Mouse (Mus musculus): ENCODE results near the gene Sost. TPM values are rescaled to one million over a fixed set of nuclear protein-coding genes. Genes with fewer than 3 reads are reported as not detected.
A peak's percentile ranks its signal among the peaks of the same experiment; 100 is the strongest.
"Not testable (repeated sequence)": the region's sequence is repeated elsewhere in the genome, so short reads cannot be mapped to it uniquely, and the experiment has no call there.

The Sost gene
- polyA plus RNA-seq, 1 experiment from 2014 or later, result 0.38 TPM

DNA sequence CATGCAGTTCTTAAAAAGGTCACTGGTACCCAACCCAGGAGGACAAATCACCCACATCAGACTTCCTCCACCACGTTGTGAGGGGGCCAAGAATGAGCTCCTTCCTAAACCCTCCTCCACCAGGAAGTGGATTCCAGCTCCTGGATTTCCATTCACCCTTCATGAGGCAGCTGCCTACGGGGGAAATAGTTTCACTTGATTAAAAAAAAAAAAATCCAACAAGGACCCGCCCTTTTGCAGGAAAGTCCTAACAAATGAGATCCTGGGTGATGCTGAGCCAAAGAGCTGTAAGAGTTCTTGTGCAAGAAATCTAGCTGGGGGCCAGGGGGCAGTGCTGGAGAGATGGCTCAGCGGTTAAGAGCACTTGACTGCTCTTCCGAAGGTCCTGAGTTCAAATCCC is 31.4 kb upstream of the Sost start:
- Histone ChIP-seq H3K9ac (no peak overlapping the region), H3K4me1 (no peaks in the 10 kb centered on the region), H3K27ac (no peak overlapping the region), H3K27me3 (no peaks in the 10 kb centered on the region), H3K36me3 (peaks cover 17% of the 10 kb centered on the region), H3K9me3 (no peaks in the 10 kb centered on the region), H3K4me3 (no peak overlapping the region), H3K4me2 (replicated peaks) (no peak overlapping the region)
- WGBS, result 51% methylated on average over 5 of the region's 5 CpGs
- ATAC-seq (ENCODE audit: low FRiP score, low read depth), result no peak

DNA sequence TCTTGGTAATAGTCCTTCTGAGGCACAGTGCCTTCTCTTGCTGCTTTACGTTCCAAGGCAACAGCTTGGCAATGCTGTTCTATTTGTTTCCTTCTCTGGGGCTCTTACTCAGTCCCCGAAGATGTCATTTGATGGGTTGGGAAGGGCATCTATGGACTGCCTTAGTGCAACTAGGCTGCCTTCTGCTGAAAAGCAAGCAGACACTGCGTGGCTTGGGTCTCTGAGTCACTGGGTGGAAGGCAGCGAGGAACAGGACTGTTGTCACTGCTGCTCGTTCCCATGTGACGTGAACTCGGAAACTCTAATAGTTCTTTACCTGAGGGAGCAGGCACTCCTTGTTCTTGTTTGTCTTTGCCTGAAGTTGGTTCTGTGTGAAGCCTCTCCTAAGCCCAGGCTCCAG is 29.1 kb upstream of the Sost start:
- no peak for ATAC-seq (ENCODE audit: low FRiP score, low read depth)
- WGBS, result 89% methylated on average over 7 of the region's 7 CpGs
- H3K27me3 ChIP-seq, result no peaks in the 10 kb centered on the region

DNA sequence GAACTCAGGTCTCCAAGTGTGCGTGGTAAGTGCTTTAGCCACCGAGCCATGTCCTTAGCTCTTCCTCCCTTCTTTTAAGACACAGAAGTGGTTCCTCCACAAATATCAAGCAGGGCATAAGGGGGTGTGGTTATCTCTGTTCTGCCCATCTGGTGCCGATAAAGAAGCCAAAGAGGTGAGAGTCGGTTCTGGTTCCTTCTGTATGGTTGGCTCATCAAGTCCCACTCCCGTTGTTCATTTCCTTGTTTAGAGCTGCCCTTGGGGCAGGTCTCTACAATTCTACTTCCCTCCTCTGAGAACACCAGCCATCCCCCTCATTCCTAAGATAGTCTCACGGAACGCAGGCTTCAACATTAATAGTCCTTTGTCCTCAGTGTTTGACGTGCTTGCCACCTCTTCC is 27.3 kb upstream of the Sost start:
- Histone ChIP-seq H3K9ac (no peak overlapping the region), H3K9me3 (no peaks in the 10 kb centered on the region), H3K4me3 (no peak overlapping the region), H3K4me1 (no peaks in the 10 kb centered on the region), H3K4me2 (replicated peaks) (no peak overlapping the region), H3K27me3 (no peaks in the 10 kb centered on the region), H3K36me3 (no peaks in the 10 kb centered on the region), H3K27ac (no peak overlapping the region)
- no peak for ATAC-seq (ENCODE audit: low FRiP score, low read depth)
- WGBS, result 67% methylated on average over 8 of the region's 8 CpGs

More for the DNA sequence above, 29.1 kb upstream of the Sost start:
- H3K9ac ChIP-seq, result no peak overlapping the region
- H3K4me2 ChIP-seq (replicated peaks), result no peak overlapping the region
- no peaks in the 10 kb centered on the region for H3K4me1 ChIP-seq
- no peak overlapping the region for H3K27ac ChIP-seq
- no peaks in the 10 kb centered on the region for H3K9me3 ChIP-seq
- peaks cover 9% of the 10 kb centered on the region; the same call in 1 of the 2 replicates for H3K36me3 ChIP-seq
- H3K4me3 ChIP-seq, result no peak overlapping the region

DNA sequence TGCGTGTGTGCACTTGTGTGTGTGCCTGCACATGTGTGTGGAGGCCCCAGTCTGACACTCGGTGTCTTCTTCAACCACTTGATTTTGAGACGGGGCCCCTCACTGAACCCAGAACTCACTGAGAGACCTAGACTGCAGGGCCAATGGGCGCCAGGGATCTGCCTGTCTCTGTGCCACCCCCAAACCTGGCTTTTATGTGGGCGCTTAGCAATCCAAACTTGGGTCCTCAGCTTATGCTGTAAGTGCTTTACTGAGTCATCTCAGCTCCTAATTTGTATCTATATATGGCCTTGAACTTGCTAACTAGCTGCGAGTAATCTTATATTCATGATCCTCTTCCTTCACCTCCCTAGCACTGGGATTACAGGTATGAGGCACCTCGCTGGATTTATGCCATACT is 25.6 kb upstream of the Sost start:
- H3K9me3 ChIP-seq, result no peaks in the 10 kb centered on the region
- no peaks in the 10 kb centered on the region for H3K36me3 ChIP-seq
- H3K4me2 ChIP-seq (replicated peaks), result no peak overlapping the region
- ATAC-seq (ENCODE audit: low FRiP score, low read depth), result no peak
- no peak overlapping the region for H3K9ac ChIP-seq
- no peak overlapping the region for H3K4me3 ChIP-seq
- WGBS, result 92% methylated on average over 7 of the region's 7 CpGs
- H3K4me1 ChIP-seq, result no peaks in the 10 kb centered on the region
- no peak overlapping the region for H3K27ac ChIP-seq
- H3K27me3 ChIP-seq, result no peaks in the 10 kb centered on the region

DNA sequence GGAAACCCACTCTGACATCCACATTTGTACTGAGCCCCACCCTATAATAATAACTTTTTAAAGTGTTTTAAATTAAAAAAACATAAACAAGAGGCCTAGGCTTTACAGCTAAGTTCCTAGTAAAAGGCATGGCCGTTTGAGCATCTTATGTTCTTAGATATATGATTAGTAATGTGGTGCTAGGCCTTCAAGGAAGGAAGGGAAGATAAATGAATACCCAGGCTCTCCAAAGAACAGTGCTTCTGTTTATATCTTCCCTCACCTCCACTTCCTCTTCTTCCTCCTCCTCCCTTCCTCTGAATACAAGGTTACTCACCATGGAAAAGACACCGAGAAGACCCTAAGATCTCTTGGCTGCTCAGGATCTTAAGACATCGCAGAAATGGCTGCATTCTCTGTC is 25.0 kb upstream of the Sost start:
- no peaks in the 10 kb centered on the region for H3K9me3 ChIP-seq
- H3K4me3 ChIP-seq, result no peak overlapping the region
- no peak overlapping the region for H3K4me2 ChIP-seq (replicated peaks)
- no peaks in the 10 kb centered on the region for H3K4me1 ChIP-seq
- H3K9ac ChIP-seq, result no peak overlapping the region
- no peak overlapping the region for H3K27ac ChIP-seq
- H3K36me3 ChIP-seq, result no peaks in the 10 kb centered on the region
- no peak for ATAC-seq (ENCODE audit: low FRiP score, low read depth)
- peaks cover 5% of the 10 kb centered on the region; the same call in 1 of the 2 replicates for H3K27me3 ChIP-seq
- WGBS, result 78% methylated on average over 3 of the region's 3 CpGs

DNA sequence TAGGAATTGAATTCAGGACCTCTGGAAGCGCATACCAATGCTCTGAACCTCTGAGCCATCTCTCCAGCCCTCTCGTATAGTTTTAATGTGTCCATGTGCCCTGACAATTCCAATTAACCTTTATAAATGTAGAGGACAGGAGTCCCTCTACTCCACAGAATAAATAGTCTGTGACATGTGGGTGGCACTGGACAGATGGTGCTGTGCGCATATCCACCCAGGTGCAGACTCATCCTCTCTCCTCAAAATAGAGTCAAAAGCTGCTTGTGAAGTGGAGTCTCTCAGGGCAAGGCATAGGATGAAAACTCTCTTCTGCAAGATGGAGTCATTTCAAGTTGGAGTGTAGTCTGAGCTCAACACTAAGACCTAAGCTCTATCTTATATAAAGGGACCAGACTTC is 23.4 kb upstream of the Sost start:
- 83% methylated on average over 3 of the region's 3 CpGs for WGBS
- Histone ChIP-seq H3K9me3 (no peaks in the 10 kb centered on the region), H3K4me1 (peaks cover 10% of the 10 kb centered on the region; the same call in 1 of the 2 replicates), H3K4me2 (replicated peaks) (no peak overlapping the region), H3K27ac (no peak overlapping the region), H3K9ac (no peak overlapping the region), H3K36me3 (no peaks in the 10 kb centered on the region), H3K27me3 (peaks cover 8% of the 10 kb centered on the region; the same call in 1 of the 2 replicates), H3K4me3 (no peak overlapping the region)
- no peak for ATAC-seq (ENCODE audit: low FRiP score, low read depth)

DNA sequence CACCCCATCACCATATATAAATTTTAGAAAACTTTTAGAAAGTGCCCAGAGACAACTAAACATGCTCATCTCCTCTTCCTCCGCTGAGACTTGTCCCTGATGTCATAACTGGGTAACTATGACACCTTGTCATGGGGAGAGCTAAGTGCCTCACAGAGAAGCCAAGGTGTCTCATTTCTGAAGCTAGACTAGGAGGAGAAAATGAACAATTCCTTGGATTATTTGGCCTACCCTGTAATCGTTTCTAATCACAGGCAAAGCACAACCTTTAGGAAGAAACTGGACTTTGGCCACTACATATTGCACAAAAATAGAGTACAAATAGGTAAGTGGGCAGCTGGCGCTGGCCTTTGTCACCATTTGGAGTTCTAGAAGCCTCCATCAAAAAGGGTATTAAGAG is 20.1 kb upstream of the Sost start, which contains the start of gene Dusp3:
Gene Dusp3 (minus strand): TSS at position 101 of the 400 bp plus-strand sequence.
- peaks cover 31% of the 10 kb centered on the region for H3K4me1 ChIP-seq
- no peak within 1 kb of the TSS for H3K27ac ChIP-seq
- no peak within 1 kb of the TSS for H3K9ac ChIP-seq
- no peak for ATAC-seq (ENCODE audit: low FRiP score, low read depth)
- 84% methylated on average over 3 of the region's 3 CpGs for WGBS
- no peak within 1 kb of the TSS for H3K4me3 ChIP-seq
- peaks cover 11% of the 10 kb centered on the region; the same call in 1 of the 2 replicates for H3K27me3 ChIP-seq
- H3K36me3 ChIP-seq, result no peaks in the 10 kb centered on the region
- no peaks in the 10 kb centered on the region for H3K9me3 ChIP-seq
- H3K4me2 ChIP-seq (replicated peaks), result peak within 1 kb of the TSS; percentile 28; the same call in 1 of the 2 replicates

DNA sequence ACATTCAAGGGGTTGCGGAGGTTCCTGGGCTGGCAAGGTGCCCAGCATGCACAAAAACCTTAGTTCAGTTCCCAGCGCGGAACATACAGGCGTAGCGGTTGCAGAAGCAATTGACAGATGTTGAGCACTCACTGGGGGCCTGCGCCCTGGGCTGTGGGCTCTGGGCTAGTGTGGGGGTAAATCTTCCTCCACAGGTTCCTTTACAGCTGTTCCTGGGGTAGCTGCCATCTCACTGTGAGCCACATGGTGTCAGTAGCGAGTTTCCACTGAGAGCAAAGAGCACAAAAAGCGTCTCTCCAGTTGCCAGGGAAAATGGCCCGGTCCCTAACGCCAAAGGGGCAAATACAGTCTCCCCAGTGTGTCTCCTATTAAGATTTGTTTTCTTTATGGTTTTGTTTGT is 19.2 kb upstream of the Sost start:
- Histone ChIP-seq H3K27me3 (peaks cover 11% of the 10 kb centered on the region; the same call in 1 of the 2 replicates), H3K36me3 (peaks cover 5% of the 10 kb centered on the region; the same call in 1 of the 2 replicates), H3K9me3 (no peaks in the 10 kb centered on the region), H3K4me2 (replicated peaks) (peak overlapping the region; percentile 28; the same call in 1 of the 2 replicates), H3K27ac (no peak overlapping the region), H3K9ac (no peak overlapping the region), H3K4me1 (peaks cover 31% of the 10 kb centered on the region), H3K4me3 (no peak overlapping the region)
- 4% methylated on average over 10 of the region's 10 CpGs for WGBS
- ATAC-seq (ENCODE audit: low FRiP score, low read depth), result peak; percentile 58

DNA sequence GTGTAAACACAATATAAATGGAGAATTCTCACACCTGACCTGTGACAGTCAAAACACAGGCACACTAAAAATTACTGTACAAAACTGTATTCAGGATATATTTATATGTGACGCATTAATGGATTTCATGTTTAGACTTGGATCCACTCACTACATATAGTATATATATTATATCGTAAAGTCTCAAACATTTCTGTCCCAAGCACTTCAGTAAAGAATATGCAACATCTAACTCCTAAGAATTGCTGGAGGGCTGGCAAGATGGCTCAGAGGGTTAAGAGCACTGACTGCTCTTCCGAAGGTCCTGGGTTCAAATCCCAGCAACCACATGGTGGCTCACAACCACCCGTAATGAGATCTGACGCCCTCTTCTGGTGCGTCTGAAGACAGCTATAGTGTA is 18.6 kb upstream of the Sost start:
- not testable (repeated sequence) for H3K27ac ChIP-seq; ATAC-seq (ENCODE audit: low FRiP score, low read depth); H3K9me3 ChIP-seq; H3K9ac ChIP-seq; H3K4me3 ChIP-seq; H3K36me3 ChIP-seq
- H3K27me3 ChIP-seq, result peaks cover 11% of the 10 kb centered on the region; the same call in 1 of the 2 replicates
- 63% methylated on average over 6 of the region's 6 CpGs for WGBS
- peak overlapping the region; percentile 99 for H3K4me2 ChIP-seq (replicated peaks)
- H3K4me1 ChIP-seq, result peaks cover 31% of the 10 kb centered on the region

DNA sequence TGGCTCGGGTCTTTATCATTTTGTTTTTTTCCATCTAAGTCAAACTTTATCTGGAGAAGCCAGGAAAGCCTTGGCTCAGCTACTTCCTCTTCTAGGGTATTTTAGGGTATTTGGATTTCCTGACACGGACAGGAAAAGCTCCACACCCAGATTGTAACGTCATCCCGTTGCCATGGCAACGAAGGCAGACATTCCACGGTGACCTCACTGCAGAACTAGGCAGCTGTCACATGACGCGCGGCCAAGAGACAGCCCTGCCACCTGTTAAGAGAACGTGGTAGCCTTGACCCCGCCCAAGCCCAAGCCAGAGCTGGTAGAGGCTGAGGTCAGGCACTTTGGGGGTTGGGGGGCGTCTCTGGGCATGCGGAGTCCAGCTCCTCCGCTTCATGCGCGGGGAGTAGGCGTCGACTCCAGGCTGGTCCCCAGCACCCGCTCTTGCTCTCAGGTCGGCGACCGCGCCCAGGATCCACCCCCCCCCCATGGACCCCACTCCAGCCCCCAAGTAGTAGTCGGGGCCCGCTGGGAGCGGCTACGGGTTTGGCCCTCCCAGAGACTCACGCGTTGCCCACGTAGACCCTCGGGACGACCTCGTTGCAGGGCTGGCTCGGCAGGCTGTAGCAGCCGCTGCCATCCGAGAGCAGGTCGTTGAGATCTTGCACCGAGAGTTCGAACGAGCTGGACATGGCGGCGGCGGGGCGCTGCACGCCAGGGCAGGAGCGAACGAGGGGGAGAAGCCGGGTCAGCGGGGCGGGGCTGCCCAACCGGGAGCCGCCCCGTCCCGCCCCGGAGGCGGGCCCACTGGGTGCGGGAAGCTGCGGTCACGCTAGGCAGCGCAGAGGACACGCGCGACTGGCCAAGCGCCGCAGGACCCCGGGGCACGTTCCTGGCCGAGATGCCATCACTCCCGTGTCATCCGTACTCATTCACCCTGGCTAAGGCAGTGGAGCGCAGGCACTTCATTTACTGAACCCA is 17.5 kb upstream of the Sost start, which contains the start of gene Cfap97d1:
Gene Cfap97d1 (plus strand): TSS at position 226 of the 972 bp plus-strand sequence.
- ATAC-seq (ENCODE audit: low FRiP score, low read depth), result peak; percentile 80
- no peaks in the 10 kb centered on the region for H3K9me3 ChIP-seq
- H3K9ac ChIP-seq, result peak within 1 kb of the TSS; percentile 72
- peaks cover 9% of the 10 kb centered on the region; the same call in 1 of the 2 replicates for H3K36me3 ChIP-seq
- peak within 1 kb of the TSS; percentile 74 for H3K4me3 ChIP-seq
- peak within 1 kb of the TSS; percentile 99 for H3K4me2 ChIP-seq (replicated peaks)
- peaks cover 31% of the 10 kb centered on the region for H3K4me1 ChIP-seq
- peaks cover 11% of the 10 kb centered on the region; the same call in 1 of the 2 replicates for H3K27me3 ChIP-seq
- under 1% methylated on average over 71 of the region's 71 CpGs for WGBS
- 0 out of 2 replicates have a peak within 1 kb of the TSS, but pooled peaks have one; percentile 15 for H3K27ac ChIP-seq

DNA sequence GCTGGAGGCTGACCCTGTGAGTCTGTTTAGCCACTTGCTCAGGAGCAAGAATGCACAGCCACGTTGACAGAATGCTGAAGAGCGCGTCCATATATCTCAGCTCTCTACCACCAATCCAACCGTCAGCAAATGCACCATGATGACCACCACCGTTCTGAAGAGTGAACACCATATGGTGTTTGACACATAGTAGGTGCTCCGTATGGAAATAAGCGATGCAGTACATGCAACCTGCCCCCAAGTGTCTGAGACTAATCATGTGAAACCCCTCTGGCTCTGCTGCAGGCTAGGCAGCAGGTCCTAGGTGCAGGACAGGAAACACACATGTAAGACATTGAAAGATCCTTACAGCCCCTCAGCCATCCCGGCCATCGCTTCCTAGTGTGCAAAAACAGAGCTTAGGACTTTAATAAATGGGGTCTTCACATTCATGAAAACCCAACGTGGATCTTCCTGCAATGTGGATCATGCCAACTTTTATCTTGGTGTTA is 16.7 kb upstream of the Sost start:
- 74% methylated on average over 10 of the region's 10 CpGs for WGBS

DNA sequence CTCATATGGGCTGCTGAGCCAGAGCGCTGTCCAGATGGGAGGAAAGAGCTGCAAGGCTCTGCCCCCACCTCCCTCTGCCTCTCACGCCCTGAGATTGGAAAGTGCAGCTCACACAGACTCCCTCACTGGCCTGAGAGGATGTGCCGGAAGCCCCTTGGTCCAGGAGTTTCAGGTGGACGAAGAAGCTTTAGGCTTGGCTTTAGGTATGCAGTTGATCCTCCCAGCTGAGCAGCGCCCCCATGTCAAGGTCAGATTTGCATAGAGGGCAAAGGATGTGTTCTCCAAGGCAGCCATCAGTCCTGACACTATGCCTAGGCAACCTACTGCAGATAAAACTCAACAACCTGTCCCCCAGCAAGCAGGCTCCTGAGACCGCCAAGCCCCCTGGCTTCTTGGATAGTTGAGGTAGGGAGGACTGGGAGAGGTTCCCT is 16.2 kb upstream of the Sost start:
- WGBS, result 54% methylated on average over 6 of the region's 6 CpGs
- Histone ChIP-seq H3K4me2 (replicated peaks) (peak overlapping the region; percentile 99), H3K9ac (no peak overlapping the region), H3K36me3 (peaks cover 9% of the 10 kb centered on the region; the same call in 1 of the 2 replicates), H3K4me3 (peak overlapping the region; percentile 74; the same call in 1 of the 2 replicates), H3K9me3 (no peaks in the 10 kb centered on the region), H3K27me3 (peaks cover 11% of the 10 kb centered on the region; the same call in 1 of the 2 replicates), H3K4me1 (peaks cover 31% of the 10 kb centered on the region), H3K27ac (no peak overlapping the region)
- no peak for ATAC-seq (ENCODE audit: low FRiP score, low read depth)

More for the DNA sequence above, 16.7 kb upstream of the Sost start:
- Histone ChIP-seq H3K27me3 (peaks cover 11% of the 10 kb centered on the region; the same call in 1 of the 2 replicates), H3K27ac (no peak overlapping the region), H3K9ac (no peak overlapping the region), H3K4me2 (replicated peaks) (peak overlapping the region; percentile 99), H3K4me1 (peaks cover 31% of the 10 kb centered on the region), H3K9me3 (no peaks in the 10 kb centered on the region), H3K36me3 (peaks cover 9% of the 10 kb centered on the region; the same call in 1 of the 2 replicates), H3K4me3 (peak overlapping the region; percentile 74)
- no peak for ATAC-seq (ENCODE audit: low FRiP score, low read depth)
